Mouse (Mus musculus): ENCODE results near the gene Aldh2.
"Not testable (repeated sequence)": the region's sequence is repeated elsewhere in the genome, so short reads cannot be mapped to it uniquely, and the experiment has no call there.

The Aldh2 gene

GRCm38 (mm10) chr5:121593451-121594401, at the start of gene Aldh2:
Gene Aldh2 (minus strand): TSS chr5:121593824.
- DNase-seq (ENCODE audit: low read depth, low spot score) = peak; percentile 76

GRCm38 (mm10) chr5:121639601-121640000, 46.0 kb upstream of the Aldh2 start:
- no peak for DNase-seq (ENCODE audit: low read depth, low spot score)

DNA sequence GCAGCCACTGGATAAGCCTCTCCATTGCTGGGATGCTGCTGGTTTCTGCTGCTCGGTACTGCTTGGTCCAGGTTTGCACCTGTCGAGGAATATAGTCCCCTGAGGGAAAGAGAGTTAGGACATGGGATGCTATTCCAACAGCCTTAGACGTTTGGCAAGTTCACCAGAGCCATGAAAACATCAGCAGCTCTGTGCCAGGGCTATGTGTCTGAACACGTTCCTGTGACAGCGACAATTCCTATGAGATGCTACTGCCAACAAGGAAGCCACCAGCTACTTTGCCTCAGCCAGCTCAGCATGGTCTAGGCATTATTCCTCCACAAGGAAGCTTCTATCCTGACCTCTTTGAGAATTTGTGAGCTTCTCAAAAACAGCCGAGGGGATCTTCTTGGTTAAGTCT, 43.7 kb upstream of the Aldh2 start:
- DNase-seq (ENCODE audit: low read depth, low spot score) = no peak

DNA sequence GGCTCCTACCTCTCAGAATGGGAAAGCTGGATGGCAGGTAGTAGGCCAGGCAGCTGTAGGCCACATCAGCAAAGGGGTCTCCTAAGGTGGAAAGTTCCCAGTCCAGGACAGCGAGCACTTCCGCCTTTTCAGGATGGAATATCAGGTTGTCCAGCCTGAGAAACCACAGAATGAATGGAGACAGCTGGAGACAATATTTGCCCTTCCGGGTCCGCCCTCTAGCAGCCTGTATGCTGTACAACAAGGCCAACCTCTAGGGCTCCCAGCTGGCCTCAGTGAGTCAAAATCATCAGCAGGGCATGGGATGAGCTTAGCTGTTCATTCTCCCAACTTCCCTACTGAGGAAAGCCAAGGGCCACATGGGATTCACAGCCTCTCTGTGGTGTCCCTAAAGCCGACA, 41.0 kb upstream of the Aldh2 start:
- DNase-seq (ENCODE audit: low read depth, low spot score) = no peak

GRCm38 (mm10) chr5:121632804-121633203, 39.2 kb upstream of the Aldh2 start:
- no peak for DNase-seq (ENCODE audit: low read depth, low spot score)

DNA sequence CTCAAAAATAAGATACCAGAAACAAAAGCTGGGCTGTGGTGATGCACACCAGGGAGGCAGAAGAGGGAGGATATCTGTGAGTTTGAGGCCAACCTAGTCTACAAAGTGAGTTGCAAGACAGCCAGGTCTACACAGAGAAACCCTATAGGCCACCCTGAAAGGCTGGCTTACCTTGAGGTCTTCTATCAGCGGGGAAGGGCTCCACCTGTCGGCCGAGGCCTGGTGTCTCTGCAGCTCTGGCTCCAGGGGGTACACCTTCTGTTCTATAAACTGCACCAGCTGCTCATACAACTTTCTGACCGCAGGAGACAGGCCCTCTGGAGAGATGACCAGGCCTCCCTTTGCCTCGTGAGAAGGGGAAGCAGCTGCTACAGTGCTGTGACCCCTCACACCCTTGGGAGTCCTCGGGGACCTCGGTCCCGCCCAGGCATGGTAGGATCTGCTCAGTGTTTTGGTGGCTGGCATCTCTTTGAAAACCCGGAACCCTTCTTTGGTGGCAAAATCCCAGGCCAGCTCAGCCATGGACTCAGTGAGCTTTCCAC, 37.6 kb upstream of the Aldh2 start:
- not testable (repeated sequence) for DNase-seq (ENCODE audit: low read depth, low spot score)

GRCm38 (mm10) chr5:121627871-121628270, 34.2 kb upstream of the Aldh2 start:
- DNase-seq (ENCODE audit: low read depth, low spot score) = peak; percentile 58

DNA sequence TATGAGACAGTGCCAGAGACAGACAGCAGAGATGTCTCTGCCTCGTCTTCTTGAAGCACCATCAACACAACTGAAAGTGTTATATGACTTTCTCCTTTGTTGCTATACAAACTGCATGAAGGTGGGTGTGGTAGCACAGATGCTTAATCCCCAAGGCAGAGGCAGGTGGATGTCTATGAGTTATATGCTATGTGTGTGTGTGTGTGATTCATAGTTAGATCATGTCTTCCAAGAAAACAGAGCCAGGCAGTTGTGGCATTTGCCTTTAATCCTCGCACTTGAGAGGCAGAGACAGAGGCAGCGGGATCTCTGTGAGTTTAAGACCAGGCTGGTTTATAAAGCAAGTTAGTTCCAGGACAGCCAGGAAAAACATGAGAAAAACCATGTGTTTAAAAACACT, 29.6 kb upstream of the Aldh2 start:
- DNase-seq (ENCODE audit: low read depth, low spot score) = no peak

DNA sequence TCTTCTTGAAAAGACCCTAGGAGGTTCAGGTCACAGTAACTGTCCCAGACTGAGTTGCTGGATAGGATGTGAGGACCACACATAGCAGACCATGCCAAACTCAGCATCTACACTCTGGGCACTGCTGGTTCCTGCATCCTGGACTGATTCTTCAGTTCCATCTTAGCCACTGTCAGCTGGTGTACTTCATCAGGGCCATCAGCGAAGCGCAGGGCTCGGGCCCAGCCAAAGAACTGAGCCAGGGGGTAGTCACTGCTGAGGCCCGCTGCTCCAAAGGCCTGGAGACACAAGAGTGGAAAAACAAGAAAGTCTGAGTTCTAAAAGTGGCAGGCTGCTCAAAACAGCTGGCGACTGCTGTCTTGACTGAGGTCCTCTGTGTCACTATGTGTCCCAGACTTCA, 27.5 kb upstream of the Aldh2 start:
- DNase-seq (ENCODE audit: low read depth, low spot score) = no peak

GRCm38 (mm10) chr5:121618592-121619513, 25.2 kb upstream of the Aldh2 start, which contains the start of gene Acad12:
Gene Acad12 (minus strand): TSS chr5:121618938.
- peak; percentile 83 for DNase-seq (ENCODE audit: low read depth, low spot score)

DNA sequence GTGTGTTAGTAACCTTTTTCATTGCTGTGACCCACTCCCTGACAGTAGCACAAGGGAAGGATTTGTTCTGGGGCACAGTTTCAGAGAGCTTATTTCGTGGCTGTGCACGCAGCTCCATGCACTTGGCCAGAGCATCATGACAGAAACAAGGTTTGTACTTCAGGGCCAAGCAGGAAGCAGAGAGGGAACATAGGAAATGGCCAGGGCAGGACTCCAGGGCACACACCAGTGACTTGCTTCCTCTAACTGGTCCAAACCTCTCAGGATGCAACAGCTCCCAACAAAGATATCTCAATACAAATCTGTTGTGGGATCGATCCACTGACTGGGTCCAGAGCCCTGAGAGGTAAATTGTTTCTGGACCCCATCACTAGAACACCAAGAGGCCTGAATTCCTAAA, 21.3 kb upstream of the Aldh2 start:
- DNase-seq (ENCODE audit: low read depth, low spot score) = not testable (repeated sequence)

GRCm38 (mm10) chr5:121612036-121612435, 18.4 kb upstream of the Aldh2 start:
- no peak for DNase-seq (ENCODE audit: low read depth, low spot score)

GRCm38 (mm10) chr5:121609556-121610135, 16.0 kb upstream of the Aldh2 start:
- not testable (repeated sequence) for DNase-seq (ENCODE audit: low read depth, low spot score)

DNA sequence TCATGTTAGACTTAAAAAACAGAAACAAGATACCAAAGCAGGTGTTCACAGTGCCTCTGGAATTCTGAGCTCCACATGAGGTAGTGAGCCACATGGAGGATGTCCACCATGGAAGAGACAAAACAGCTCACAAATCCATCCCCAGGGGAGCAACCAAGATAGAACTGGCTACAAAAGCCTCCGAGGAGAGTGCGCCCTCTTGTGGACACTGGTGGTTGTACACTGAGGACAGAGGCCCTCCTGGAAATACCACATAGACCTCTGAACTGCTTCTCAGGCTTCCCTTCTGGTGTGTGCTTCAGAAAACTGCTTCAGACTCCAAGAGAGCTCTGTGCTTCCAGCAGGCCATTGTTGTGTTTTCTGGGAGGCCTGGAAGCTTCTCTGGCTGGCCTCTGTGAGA, 12.5 kb upstream of the Aldh2 start:
- DNase-seq (ENCODE audit: low read depth, low spot score) = peak; percentile 65

GRCm38 (mm10) chr5:121603815-121604214, 10.2 kb upstream of the Aldh2 start:
- DNase-seq (ENCODE audit: low read depth, low spot score) = not testable (repeated sequence)

DNA sequence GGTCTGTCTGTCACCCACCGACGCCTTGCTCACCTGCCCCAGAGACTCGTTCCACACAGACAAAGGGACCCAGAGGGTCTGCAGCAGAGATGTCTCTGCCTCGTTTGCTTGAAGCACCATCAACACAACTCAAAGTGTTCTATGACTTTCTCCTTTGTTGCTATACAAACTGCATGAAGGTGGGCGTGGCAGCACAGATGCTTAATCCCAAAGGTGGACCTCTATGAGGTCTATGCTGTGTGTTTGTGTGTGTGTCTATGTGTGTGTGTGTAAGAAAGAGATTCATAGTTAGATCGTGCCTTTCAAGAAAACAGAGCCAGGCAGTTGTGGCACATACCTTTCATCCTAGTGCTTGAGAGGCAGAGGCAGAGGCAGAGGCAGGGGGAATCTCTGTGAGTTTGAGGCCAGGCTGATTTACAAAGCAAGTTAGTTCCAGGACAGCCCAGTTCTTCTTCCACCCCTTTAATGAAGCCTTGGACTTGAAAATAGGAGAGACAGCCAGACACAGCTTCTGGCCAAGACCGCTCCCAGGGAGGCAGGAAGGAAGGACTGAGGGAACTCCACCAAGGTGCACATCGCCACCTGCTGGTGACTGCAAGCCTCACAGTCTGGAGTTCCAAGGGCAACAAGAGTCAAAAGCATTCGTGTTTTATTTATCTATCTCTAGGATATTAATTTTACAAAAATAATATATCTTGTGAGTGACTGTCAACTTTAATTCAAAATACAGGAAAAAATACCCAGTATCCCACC, 8.1 kb upstream of the Aldh2 start:
- peak; percentile 79 for DNase-seq (ENCODE audit: low read depth, low spot score)

DNA sequence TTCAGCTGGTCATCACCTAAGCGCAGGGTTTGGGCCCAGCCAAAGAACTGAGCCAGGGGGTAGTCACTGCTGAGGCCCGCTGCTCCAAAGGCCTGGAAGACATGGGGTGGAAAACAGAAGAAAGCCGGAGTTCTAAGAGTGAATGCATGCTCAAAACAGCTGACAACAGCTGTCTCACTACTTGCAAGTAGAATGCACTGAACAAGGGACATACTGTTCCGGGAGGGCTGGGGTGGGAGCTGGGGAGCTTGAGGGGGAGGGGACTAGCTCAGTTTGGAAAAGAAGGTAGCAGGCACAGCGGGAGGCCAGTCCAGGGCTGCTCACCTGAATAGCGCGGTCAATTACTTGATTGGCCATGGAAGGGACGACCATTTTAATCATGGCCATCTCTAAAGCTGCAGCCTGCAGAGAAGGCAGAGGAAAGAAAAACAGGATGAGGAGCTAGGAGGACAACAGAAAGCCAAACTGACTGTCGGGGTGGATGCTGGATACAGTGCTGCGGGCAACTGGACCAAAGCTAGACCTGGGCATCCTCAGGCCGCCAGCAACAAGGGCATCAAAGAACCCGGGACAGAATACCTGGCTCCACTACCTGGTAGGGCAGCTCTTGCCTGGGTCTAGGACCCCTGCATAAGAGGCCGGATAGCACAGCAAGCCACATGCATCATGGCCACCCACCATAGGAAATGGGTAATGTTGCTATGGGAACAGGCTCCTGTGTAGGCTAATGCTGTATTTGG, 5.4 kb upstream of the Aldh2 start:
- DNase-seq (ENCODE audit: low read depth, low spot score) = no peak

- no peak for DNase-seq (ENCODE audit: low read depth, low spot score)
Observed at GRCm38 (mm10) chr5:121597991-121598537, 4.4 kb upstream of the Aldh2 start.

GRCm38 (mm10) chr5:121597332-121597731, 3.7 kb upstream of the Aldh2 start:
- no peak for DNase-seq (ENCODE audit: low read depth, low spot score)

DNA sequence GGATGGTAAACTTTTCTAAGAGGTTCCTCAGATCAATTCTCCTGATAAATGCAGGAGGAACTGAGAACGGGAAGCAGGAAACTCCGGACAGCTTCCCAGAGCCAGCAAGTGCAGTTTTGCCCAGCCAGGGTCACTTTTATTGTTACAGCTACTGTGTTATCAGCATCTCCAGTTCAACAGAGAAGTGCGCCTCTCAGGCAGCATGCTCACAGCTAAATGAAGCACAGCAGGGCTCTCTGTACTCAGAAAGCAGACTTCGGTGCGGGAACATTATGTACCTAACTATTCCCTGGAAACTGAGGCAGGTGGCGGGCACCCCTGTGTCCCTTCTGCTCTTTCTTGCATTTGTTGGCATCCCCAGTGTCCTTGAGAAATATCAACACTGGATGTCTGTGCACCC, 2.6 kb upstream of the Aldh2 start:
- no peak for DNase-seq (ENCODE audit: low read depth, low spot score)

Measured in CD4-positive helper T cell, adult 2 months (primary cell).